In the genomic region with DNA sequence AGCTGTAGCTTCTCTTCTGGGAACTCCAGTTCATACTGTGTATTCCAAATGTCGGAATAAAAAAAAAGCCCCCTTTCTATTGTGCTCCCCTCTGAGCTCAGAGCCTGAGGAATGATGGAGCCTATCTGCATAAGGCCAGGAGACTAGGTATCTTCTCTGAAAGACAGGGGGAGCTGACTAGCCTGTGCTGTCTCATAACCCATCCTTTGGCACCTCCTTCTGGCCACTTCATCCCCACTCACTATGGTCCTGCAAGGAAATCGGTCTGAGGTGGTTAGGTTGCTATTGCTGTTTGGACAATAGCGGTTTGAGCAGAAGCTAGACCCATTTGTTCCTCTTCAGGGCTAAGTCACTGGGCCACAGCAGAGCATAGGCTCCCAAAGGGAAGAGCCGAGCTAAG, we compare ENCODE assay signal across 8 mouse cellular contexts. TPM values are rescaled to one million over a fixed set of nuclear protein-coding genes. Genes with fewer than 3 reads are reported as not detected.
DNase-seq lines count a peak whose midpoint lies in the region; ATAC-seq and TF ChIP-seq lines count a peak whose summit lies in the region.

No protein-coding gene starts in this region.

- no peaks in the 10 kb centered on the region for H3K27me3 ChIP-seq in heart, embryonic 12.5 days (replicated peaks)
- no peaks in the 10 kb centered on the region for H3K27me3 ChIP-seq in intestine, postnatal 0 days (replicated peaks; ENCODE audit: control insufficient read depth, insufficient read depth, low read length)

- no peak overlapping the region for H3K27ac ChIP-seq in heart, embryonic 12.5 days (ENCODE audit: poor library complexity, severe bottlenecking)
- no peak overlapping the region for H3K27ac ChIP-seq in intestine, postnatal 0 days (ENCODE audit: low read depth, low read length)

- H3K4me2 ChIP-seq in heart, embryonic 12.5 days: no peak overlapping the region
- H3K4me2 ChIP-seq in intestine, postnatal 0 days (replicated peaks; ENCODE audit: low read depth): no peak overlapping the region

- H3K9me3 ChIP-seq in heart, embryonic 12.5 days (replicated peaks): 0 out of 2 replicates have a peak, but pooled peaks cover 4% of the 10 kb centered on the region
- H3K9me3 ChIP-seq in intestine, postnatal 0 days (ENCODE audit: control insufficient read depth): no peaks in the 10 kb centered on the region

- H3K4me3 ChIP-seq in heart, embryonic 12.5 days: no peak overlapping the region
- H3K4me3 ChIP-seq in intestine, postnatal 0 days (ENCODE audit: low read depth, low read length): no peak overlapping the region

- TF ChIP-seq CTCF in intestine, postnatal 0 days (IDR thresholded peaks at IDR 0.05; ENCODE audit: low read depth): peak; percentile 98

- WGBS in heart, embryonic 12.5 days: 51% methylated on average over 4 of the region's 4 CpGs
- 39% methylated on average over 4 of the region's 4 CpGs for WGBS in intestine, postnatal 0 days

- H3K36me3 ChIP-seq in heart, embryonic 12.5 days: no peaks in the 10 kb centered on the region
- H3K36me3 ChIP-seq in intestine, postnatal 0 days (ENCODE audit: control insufficient read depth, insufficient read depth): no peaks in the 10 kb centered on the region

- H3K4me1 ChIP-seq in heart, embryonic 12.5 days (replicated peaks): peaks cover 13% of the 10 kb centered on the region
- H3K4me1 ChIP-seq in intestine, postnatal 0 days (replicated peaks; ENCODE audit: control insufficient read depth, insufficient read depth, low read length): peaks cover 5% of the 10 kb centered on the region

- ATAC-seq in heart, embryonic 12.5 days (ENCODE audit: insufficient number of reproducible peaks, low FRiP score): no peak
- no peak; the same call in 1 of the 2 replicates for ATAC-seq in intestine, postnatal 0 days
- ATAC-seq in erythroid progenitor cell, adult 5-6 weeks (replicated peaks; ENCODE audit: low FRiP score, poor library complexity, severe bottlenecking): no peak

- no peak overlapping the region for H3K9ac ChIP-seq in heart, embryonic 12.5 days
- no peak overlapping the region for H3K9ac ChIP-seq in intestine, postnatal 0 days (ENCODE audit: low read depth, low read length)

- DNase-seq in heart, postnatal 10 days: peak; percentile 29 to 33
- peak; percentile 59 for DNase-seq in urinary bladder, postnatal 14 days (ENCODE audit: low spot score)
- no peak for DNase-seq in urinary bladder, postnatal 4 days (ENCODE audit: low spot score in 2 of 2)
- DNase-seq in thymus, postnatal 10 days (ENCODE audit: low spot score in 2 of 2): no peak
- no peak for DNase-seq in spleen, adult 12 weeks (ENCODE audit: low spot score)

- intact Hi-C loops in heart, postnatal 10 days (cut with DNase I): no loop called here

RNA-seq across cellular contexts. Expression of a gene that starts 15.1 kb away (rescaled TPM):
- total RNA-seq in heart, postnatal 10 days (2021): 10 to 100 TPM; 81.8 to 85.3 TPM
- 36.1 and 38.4 TPM in 2 replicates for polyA plus RNA-seq in heart, embryonic 12.5 days (2016; fragmentation: Nextera tagmentation; extraction: Ambion mirVana)
- 374 and 424 TPM in 2 replicates for polyA plus RNA-seq in intestine, postnatal 0 days (2015; fragmentation: Nextera tagmentation; extraction: Ambion mirVana)
- total RNA-seq in erythroid progenitor cell, adult 5-6 weeks (2015; ENCODE audit: low replicate concordance): 132 and 138 TPM in 2 replicates
- total RNA-seq in erythroid progenitor cell, adult 5-6 weeks (2017; ENCODE audit: low replicate concordance): 41.6 and 73.8 TPM in 2 replicates

RNA-seq across cellular contexts. Expression of a gene that starts 19.5 kb away (rescaled TPM):
- total RNA-seq in heart, postnatal 10 days (2021): not detected
- polyA plus RNA-seq in heart, embryonic 12.5 days (2016; fragmentation: Nextera tagmentation; extraction: Ambion mirVana): not detected in 2 replicates
- polyA plus RNA-seq in intestine, postnatal 0 days (2015; fragmentation: Nextera tagmentation; extraction: Ambion mirVana): 4.1 and 5.6 TPM in 2 replicates
- not detected in 2 replicates for total RNA-seq in erythroid progenitor cell, adult 5-6 weeks (2015; ENCODE audit: low replicate concordance)
- total RNA-seq in erythroid progenitor cell, adult 5-6 weeks (2017; ENCODE audit: low replicate concordance): not detected in 2 replicates

RNA-seq across cellular contexts. Expression of a gene that starts 24.2 kb away (rescaled TPM):
- 10 to 100 TPM; 10.3 to 11.7 TPM for total RNA-seq in heart, postnatal 10 days (2021)
- 1.9 and 2.1 TPM in 2 replicates for polyA plus RNA-seq in heart, embryonic 12.5 days (2016; fragmentation: Nextera tagmentation; extraction: Ambion mirVana)
- 8.6 and 8.7 TPM in 2 replicates for polyA plus RNA-seq in intestine, postnatal 0 days (2015; fragmentation: Nextera tagmentation; extraction: Ambion mirVana)
- total RNA-seq in erythroid progenitor cell, adult 5-6 weeks (2015; ENCODE audit: low replicate concordance): 36.9 and 83.6 TPM in 2 replicates
- total RNA-seq in erythroid progenitor cell, adult 5-6 weeks (2017; ENCODE audit: low replicate concordance): 29.4 and 37.4 TPM in 2 replicates

RNA-seq across cellular contexts. Expression of a gene that starts 26.0 kb away (rescaled TPM):
- under 1 TPM in 1 of 2 experiments, not detected in 1; 0.20 TPM for total RNA-seq in heart, postnatal 10 days (2021)
- polyA plus RNA-seq in heart, embryonic 12.5 days (2016; fragmentation: Nextera tagmentation; extraction: Ambion mirVana): 0.18 TPM in 1 of 2 replicates, not detected in the other
- 0.12 TPM in 1 of 2 replicates, not detected in the other for polyA plus RNA-seq in intestine, postnatal 0 days (2015; fragmentation: Nextera tagmentation; extraction: Ambion mirVana)
- total RNA-seq in erythroid progenitor cell, adult 5-6 weeks (2015; ENCODE audit: low replicate concordance): not detected in 2 replicates
- not detected in 2 replicates for total RNA-seq in erythroid progenitor cell, adult 5-6 weeks (2017; ENCODE audit: low replicate concordance)

RNA-seq across cellular contexts. Expression of a gene that starts 26.1 kb away (rescaled TPM):
- not detected for total RNA-seq in heart, postnatal 10 days (2021)
- polyA plus RNA-seq in heart, embryonic 12.5 days (2016; fragmentation: Nextera tagmentation; extraction: Ambion mirVana): not detected in 2 replicates
- polyA plus RNA-seq in intestine, postnatal 0 days (2015; fragmentation: Nextera tagmentation; extraction: Ambion mirVana): not detected in 2 replicates
- total RNA-seq in erythroid progenitor cell, adult 5-6 weeks (2015; ENCODE audit: low replicate concordance): not detected in 2 replicates
- not detected in 2 replicates for total RNA-seq in erythroid progenitor cell, adult 5-6 weeks (2017; ENCODE audit: low replicate concordance)

Comparison
In these comparisons a context has a peak if more than half of its experiments do, and no peak if none do; other contexts are left out.
1. DNase-seq: peak in heart, postnatal 10 days (2 of 2) and urinary bladder, postnatal 14 days (single experiment); none in urinary bladder, postnatal 4 days (0 of 2), thymus, postnatal 10 days (0 of 2) and spleen, adult 12 weeks (single experiment).